Mouse (Mus musculus) activated CD4-positive, CD25-positive, alpha-beta regulatory T cell, adult 4 months (primary cell): ENCODE data around the gene Jakmip3. TPM values are rescaled to one million over a fixed set of nuclear protein-coding genes. Genes with fewer than 3 reads are reported as not detected.

Experiments
- ATAC-seq: one replicate; pipeline ENCODE4 v1.8.0; 2017
- polyA plus RNA-seq, 2 experiments: library from polyadenylated mRNA; unstranded; fragments of 100-300 nt; shearing (Covaris generic); gene quantifications; one replicate each; pipeline ENCODE4 v1.2.1; 2017

The Jakmip3 gene
- polyA plus RNA-seq, 2 experiments from 2014 or later: not detected

DNA sequence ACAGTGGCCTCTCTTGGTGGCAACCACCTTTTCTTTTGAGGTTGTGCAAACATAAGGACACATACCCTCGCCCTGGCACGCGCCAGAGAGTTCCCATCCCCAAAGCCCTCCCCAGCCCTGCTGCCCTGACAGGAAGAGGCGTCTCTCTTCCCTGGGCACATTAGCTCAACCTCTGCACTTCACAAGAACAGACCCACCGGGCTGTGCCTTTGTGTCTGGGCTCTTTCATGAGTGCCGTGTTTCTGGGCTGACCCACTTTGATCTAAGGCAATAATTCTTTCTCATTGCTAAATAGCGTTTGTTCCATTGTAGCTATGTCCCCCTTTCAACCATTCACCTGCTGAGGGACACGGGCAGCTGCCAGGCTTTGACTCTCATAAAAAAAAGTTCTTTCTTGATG is 7.8 kb downstream of the Jakmip3 start:
- ATAC-seq: no peak

DNA sequence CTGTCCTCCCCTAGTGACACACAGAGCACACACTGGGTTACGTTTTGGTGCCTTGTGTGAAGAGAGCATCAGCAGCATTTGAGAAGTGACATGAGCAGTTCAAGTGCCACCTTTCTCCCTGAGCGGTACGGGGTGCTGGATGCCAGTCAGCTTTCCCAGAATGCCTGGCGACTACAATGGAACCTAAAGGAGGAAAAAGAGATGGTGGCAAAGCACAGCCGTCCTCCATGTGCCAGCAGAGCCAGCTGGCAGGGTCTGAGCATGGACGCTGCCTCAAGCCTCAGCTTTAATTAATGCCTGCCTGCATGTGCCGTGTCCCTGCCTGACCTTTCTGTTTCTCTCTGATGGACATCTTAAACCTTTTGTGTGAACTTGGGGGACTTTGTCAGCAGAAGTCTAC is 15.3 kb downstream of the Jakmip3 start:
- no peak for ATAC-seq

DNA sequence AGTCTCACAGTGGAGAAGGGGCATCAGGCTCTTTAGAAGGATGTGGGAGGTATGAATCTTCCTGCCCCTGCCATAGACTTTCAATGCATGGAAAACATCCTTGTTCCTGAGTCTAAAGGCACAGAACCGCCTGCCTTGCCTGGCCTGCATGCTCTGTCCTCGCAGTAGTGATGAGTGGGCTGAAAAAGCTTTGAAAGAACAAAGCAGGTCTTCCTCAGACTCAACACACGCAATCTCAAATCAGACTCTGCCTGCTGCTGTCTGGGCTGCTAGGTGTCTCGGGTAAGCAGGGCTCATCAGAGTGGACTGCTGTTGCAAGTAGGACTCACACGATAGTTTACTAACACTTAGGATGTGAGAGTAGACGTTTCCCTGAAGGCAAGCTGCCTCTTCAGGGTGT is 16.6 kb downstream of the Jakmip3 start:
- ATAC-seq: no peak

GRCm38 (mm10) chr7:138959747-138960146 is 19.2 kb downstream of the Jakmip3 start:
- no peak for ATAC-seq

DNA sequence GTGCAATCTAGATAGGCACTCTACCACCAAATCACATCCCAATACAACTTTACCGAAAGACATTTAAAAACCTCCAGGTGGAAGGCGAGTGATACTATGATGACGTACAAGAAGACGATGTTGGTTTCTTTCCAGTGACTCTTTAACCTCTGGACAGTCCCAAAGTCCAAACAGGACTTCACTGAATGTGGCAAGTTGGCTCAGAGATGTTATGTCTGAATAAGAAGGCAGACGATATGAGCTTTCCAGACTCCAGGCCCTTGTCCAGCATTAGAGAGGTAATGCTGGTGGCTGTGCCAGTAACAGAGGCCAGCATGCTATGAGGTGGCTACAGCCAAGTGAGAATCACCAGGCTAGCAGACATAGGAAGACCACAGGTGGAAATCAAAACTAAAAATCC is 23.2 kb downstream of the Jakmip3 start:
- ATAC-seq: no peak

GRCm38 (mm10) chr7:138968010-138968620 is 27.6 kb downstream of the Jakmip3 start:
- no peak for ATAC-seq

DNA sequence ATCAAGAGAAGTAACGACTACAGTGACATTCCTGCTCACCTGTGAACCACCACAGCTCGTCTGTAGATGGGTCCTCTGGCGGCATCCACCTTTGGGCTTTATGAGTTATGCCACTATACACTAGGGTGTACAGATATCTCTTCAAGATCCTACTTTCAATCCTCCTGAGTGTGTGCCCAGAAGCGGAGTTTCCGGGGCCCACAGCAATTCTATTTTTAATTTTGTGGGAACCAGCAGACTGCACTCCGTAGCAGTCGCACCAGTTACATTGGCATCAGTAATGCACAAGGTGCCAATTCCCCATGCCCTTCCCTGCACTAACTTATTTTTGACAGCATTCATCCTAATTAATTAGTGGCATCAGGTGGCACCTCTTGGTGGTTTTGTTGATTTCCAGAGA is 37.0 kb downstream of the Jakmip3 start:
- ATAC-seq: no peak

GRCm38 (mm10) chr7:138984576-138984975 is 44.0 kb downstream of the Jakmip3 start:
- ATAC-seq: no peak

DNA sequence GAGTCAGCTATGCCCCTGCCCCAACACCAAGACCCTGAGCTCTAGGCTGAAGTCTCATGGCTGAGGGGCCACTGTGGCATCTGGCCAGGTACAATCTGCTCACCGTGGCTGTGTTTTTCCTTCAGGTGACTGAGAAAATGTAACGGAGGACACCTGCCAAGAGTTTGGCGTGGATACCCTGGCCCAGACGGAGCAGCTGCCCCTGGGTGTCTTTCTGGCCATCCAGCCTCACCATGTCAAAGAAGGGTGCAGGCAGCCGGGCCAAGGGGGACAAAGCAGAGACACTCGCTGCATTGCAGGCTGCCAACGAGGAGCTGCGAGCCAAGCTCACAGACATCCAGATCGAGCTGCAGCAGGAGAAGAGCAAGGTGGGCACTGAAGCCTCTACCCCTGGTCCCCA is 48.6 kb downstream of the Jakmip3 start:
- no peak for ATAC-seq

GRCm38 (mm10) chr7:139002692-139003091 is 62.2 kb downstream of the Jakmip3 start:
- no peak for ATAC-seq

DNA sequence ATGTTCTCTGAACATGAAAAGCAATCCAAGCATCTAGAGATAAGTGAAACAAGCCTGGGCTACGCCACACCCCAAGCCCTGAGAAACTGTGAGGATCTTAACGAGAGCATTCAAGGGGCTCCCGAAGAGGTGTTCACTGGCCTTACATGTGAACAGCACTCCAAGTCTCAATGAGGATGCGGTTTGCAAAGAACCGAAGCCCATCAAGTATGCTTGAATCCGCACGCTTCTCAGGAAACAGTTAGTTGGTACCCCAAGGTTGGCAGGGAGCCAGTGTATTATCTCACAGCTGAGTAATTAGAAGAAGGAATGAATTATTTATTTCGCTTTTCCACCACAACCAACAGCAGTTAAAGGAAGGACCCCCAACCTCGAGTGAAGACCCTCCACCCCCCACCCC is 62.7 kb downstream of the Jakmip3 start:
- ATAC-seq: no peak

- ATAC-seq: no peak
Observed at GRCm38 (mm10) chr7:139009786-139010502, 69.4 kb downstream of the Jakmip3 start.

DNA sequence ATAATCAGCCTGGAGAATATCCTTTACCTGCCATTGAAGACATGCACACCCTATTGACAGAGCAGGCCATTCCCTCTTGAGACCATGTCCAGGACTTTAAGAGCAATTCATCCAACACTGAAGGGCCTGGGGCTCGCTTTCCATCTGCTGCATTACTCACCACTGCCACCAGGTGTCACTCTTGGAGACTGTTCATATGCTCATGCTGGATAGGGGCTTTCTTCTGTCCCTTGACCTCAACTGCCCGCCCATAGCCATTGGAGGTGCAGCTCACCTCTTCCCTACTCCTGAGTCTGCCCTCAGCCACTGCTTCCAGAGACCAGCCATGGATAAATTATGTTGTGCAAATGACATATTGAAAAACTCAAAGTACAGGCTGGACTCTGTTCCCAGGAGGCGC is 70.5 kb downstream of the Jakmip3 start:
- no peak for ATAC-seq

- no peak for ATAC-seq
Observed at GRCm38 (mm10) chr7:139011586-139011985, 71.1 kb downstream of the Jakmip3 start.

DNA sequence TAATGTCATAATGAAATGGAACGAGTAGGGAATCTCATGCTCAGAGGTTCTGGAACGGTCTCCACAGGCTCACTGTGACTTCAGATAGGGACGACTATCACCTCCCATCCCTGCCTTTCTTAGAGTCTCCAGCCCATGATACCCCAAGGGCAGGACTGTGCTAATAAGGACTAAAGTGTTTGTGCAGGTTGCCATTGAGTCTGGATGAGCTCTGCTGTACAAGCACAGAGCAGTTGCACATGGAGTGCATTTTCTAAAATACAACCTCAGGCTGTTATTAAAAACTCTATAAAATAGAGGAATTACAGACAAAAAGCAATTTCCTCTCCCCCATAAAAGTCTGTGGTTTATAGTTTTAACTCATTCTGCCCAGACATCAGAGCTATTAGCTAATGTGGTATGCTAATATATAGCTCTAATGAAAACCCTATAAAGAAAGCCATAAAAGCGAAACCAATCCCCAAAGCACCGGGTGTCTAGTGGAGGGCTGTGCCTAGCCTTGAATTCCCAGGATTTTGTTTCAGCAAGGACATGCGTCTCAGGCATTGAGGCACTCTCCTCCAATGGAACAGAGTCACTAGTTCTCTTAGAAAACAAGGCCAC is 72.3 kb downstream of the Jakmip3 start:
- no peak for ATAC-seq

GRCm38 (mm10) chr7:139015143-139015542 is 74.6 kb downstream of the Jakmip3 start:
- peak; percentile 65 for ATAC-seq

DNA sequence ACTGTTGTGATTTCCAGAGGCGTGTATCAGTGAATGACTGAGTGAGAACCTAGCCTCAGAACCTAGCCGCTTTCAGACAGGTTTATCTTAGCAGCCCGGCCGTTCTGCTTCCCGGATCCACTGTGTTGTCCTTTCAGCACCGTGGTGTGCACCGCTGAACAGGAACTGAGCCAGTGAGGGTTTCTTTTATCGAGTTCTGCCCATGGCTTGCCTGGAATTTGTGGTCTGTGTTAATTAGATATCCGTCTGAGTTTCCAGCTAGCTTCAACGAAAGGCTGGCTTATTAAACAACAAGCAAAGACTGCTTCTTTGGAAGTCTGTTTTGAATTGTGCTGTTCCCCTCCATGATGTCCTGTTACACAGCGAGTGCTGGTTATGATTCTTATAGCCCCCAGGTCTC is 75.8 kb downstream of the Jakmip3 start:
- no peak for ATAC-seq

DNA sequence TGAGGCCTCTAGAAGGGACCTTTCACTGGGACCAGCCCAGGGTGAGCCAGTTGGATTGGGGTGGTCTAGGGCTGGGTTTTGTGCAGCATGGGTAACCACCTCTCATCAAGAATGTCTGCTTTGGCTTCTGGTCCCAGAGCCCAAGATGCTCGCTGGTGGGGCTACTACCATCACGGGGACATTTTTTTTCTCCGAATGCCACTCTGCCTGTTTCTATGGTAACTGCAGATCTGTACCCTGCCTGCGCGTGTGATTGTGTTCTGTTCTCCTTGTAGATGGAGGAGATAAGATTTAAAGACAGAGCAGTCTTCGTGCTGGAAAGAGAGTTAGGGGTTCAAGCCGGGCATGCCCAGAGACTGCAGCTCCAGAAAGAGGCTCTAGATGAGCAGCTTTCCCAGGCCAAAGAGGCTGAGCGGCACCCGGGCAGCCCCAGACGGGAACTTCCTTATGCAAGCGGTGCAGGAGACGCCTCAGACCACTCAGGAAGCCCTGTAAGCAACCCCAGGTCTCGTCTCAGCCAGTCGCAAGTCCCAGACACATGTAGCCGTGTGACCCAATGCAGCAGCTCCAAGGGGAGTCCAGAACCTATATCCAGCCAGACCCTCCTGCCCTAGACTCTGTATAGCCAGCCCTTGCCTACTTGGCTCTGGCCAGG is 76.8 kb downstream of the Jakmip3 start:
- no peak for ATAC-seq

DNA sequence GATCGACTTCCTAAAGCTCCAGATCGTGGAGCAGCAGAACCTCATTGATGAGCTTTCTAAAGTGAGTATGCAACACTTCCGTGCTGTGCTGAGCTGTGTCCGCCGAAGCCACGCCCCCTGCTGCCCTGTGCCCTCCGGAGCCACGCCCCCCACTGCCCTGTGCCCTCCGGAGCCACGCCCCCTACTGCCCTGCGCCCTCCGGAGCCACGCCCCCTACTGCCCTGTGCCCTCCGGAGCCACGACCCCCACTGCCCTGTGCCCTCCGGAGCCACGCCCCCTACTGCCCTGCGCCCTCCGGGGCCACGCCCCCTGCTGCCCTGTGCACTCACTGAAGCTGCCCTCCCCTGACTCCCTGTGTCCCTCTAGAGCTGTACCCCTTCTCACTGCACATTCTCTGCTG is 80.4 kb downstream of the Jakmip3 start:
- no peak for ATAC-seq

DNA sequence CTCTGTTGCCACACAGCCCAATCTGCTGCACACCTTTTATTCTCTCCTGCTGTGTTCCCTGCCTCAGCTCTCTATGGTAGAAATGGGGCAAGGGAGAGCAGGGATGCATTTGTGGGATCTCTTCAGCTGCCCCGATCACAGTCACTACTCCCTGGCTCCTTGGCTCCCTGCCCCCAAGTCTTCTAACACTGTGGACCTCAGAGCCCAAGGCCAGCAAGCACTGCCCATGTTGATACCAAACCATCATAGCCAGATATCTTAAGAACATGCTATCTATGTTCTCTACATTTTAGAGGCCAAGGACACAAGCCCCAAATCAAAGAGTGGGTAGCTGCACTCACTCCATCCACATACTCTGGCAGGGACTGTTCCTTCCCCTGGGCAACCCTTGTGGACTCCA is 80.8 kb downstream of the Jakmip3 start:
- ATAC-seq: no peak

GRCm38 (mm10) chr7:139027136-139027535 is 86.6 kb downstream of the Jakmip3 start:
- no peak for ATAC-seq

DNA sequence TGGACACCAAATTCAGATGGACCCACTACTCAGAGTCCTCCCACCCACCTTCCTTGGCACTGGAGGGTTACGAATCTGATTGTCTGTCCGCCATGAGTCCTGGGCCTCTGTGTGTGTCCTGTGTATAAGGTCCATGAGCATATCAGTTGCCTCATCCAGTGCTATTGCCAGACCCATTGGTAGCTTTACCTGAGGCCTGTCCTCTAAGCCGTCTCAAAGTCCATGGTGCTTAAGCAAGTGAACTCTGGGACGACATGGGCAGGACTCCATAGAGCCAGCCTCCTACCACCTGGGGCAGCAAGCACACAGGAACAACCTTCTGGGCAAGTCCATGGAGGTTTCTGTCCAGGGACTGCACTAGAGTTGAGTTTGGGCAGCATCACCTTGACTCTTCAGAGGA is 90.7 kb downstream of the Jakmip3 start:
- ATAC-seq: no peak

GRCm38 (mm10) chr7:139063406-139063805 is 122.9 kb downstream of the Jakmip3 start:
- ATAC-seq: no peak

GRCm38 (mm10) chr7:139068182-139068623 is 127.7 kb downstream of the Jakmip3 start:
- ATAC-seq: peak; percentile 54
